Mouse (Mus musculus) G1E (cell line): ENCODE data around the gene Nlrp3. TPM values are rescaled to one million over a fixed set of nuclear protein-coding genes. Genes with fewer than 3 reads are reported as not detected.
A peak's percentile ranks its signal among the peaks of the same experiment; 100 is the strongest.

Source experiments
- ATAC-seq: 2 replicates; pipeline ENCODE4 v1.8.0; 2016; ENCODE audit warnings: mild to moderate bottlenecking; ENCODE audit not compliant: insufficient number of reproducible peaks, poor library complexity, low FRiP score, severe bottlenecking; ENCODE audit errors: extremely low read depth
- DNase-seq: peaks from one replicate; pipeline ENCODE4 v3.0.0; 2012; ENCODE audit warnings: low spot score
- H3K27me3 ChIP-seq: 2 replicates; pipeline ENCODE4 v1.6.1; 2012; ENCODE audit warnings: mild to moderate bottlenecking, low read length, inconsistent platforms; ENCODE audit not compliant: insufficient read depth
- H3K36me3 ChIP-seq: replicated peaks from 2 replicates; pipeline ENCODE3; 2012; ENCODE audit warnings: mild to moderate bottlenecking, inconsistent platforms
- H3K4me1 ChIP-seq: 2 replicates; pipeline ENCODE4 v1.6.1; 2012; ENCODE audit warnings: low read depth, low read length, inconsistent platforms, mixed read lengths; ENCODE audit not compliant: insufficient read depth
- H3K4me3 ChIP-seq: 2 replicates; pipeline ENCODE4 v1.5.1; 2012; ENCODE audit warnings: low read depth, mild to moderate bottlenecking, inconsistent platforms, low read length, moderate library complexity, mixed read lengths
- H3K9me3 ChIP-seq: replicated peaks from 2 replicates; pipeline ENCODE4 v1.6.1; 2012; ENCODE audit warnings: inconsistent platforms
- CTCF ChIP-seq: IDR thresholded peaks from 2 replicates; pipeline ENCODE4 v1.5.1; 2012; ENCODE audit warnings: low read depth, low read length, inconsistent platforms, mixed read lengths
- GATA1 ChIP-seq: IDR thresholded peaks from 2 replicates; pipeline ENCODE4 v1.6.1; 2012; ENCODE audit warnings: borderline replicate concordance, low read length, inconsistent platforms, mixed read lengths
- GATA2 ChIP-seq: IDR thresholded peaks from 2 replicates; pipeline ENCODE4 v1.6.1; 2012; ENCODE audit warnings: low read depth, low read length, inconsistent platforms, borderline replicate concordance
- POLR2AphosphoS5 ChIP-seq: IDR thresholded peaks from 2 replicates; pipeline ENCODE4 v1.6.1; 2012; ENCODE audit warnings: low read depth, low read length, inconsistent platforms; ENCODE audit not compliant: insufficient replicate concordance
- TAL1 ChIP-seq: conservative IDR thresholded peaks from 2 replicates; pipeline ENCODE4 v1.6.1; 2012; ENCODE audit warnings: low read depth, low read length, inconsistent platforms, mixed read lengths
- polyA plus RNA-seq: library from polyadenylated mRNA; stranded (reverse); fragments of >175 nt; gene quantifications from 2 replicates; pipeline ENCODE4 v1.2.3, GENCODE M21; 2012
- total RNA-seq, 2 experiments: library from RNA; stranded (forward) in 1 of 2; stranded (reverse) in 1 of 2; fragments of 200-1000 nt in 1 of 2; fragments of >200 nt in 1 of 2; fragmentation: Nextera tagmentation in 1 of 2; gene quantifications; 2 replicates each; pipeline ENCODE4 v1.2.3; 2014 to 2017

Nlrp3 gene
- total and polyA plus RNA-seq, 3 experiments, result 0.71 TPM; not detected in 2

- H3K27me3 ChIP-seq, result no peaks in the 10 kb centered on the region
- ATAC-seq, result peak; percentile 55
- H3K4me1 ChIP-seq, result peaks cover 39% of the 10 kb centered on the region
- H3K36me3 ChIP-seq, result peaks cover 83% of the 10 kb centered on the region
- H3K9me3 ChIP-seq, result no peaks in the 10 kb centered on the region
- peak; percentile 84 for DNase-seq
- peak overlapping the region; percentile 86 for H3K4me3 ChIP-seq
- no peak for TF ChIP-seq TAL1
- no peak for TF ChIP-seq GATA2
- no peak for TF ChIP-seq POLR2AphosphoS5
- no peak for TF ChIP-seq GATA1
- TF ChIP-seq CTCF, result no peak
These were observed 35.3 kb upstream of the Nlrp3 start for GRCm38 (mm10) chr11:59505839-59506712.

GRCm38 (mm10) chr11:59506713-59507074 lies 34.7 kb upstream of the Nlrp3 start:
- H3K9me3 ChIP-seq, result no peaks in the 10 kb centered on the region
- DNase-seq, result no peak
- TF ChIP-seq GATA2 (no peak), GATA1 (no peak), CTCF (no peak)
- peaks cover 39% of the 10 kb centered on the region for H3K4me1 ChIP-seq
- H3K4me3 ChIP-seq, result peak overlapping the region; percentile 86
- H3K27me3 ChIP-seq, result no peaks in the 10 kb centered on the region
- peaks cover 83% of the 10 kb centered on the region for H3K36me3 ChIP-seq
- ATAC-seq, result no peak

- peaks cover 58% of the 10 kb centered on the region for H3K36me3 ChIP-seq
- no peaks in the 10 kb centered on the region for H3K9me3 ChIP-seq
- H3K4me3 ChIP-seq, result no peak overlapping the region
- peaks cover 5% of the 10 kb centered on the region for H3K27me3 ChIP-seq
- DNase-seq (no peak), ATAC-seq (no peak)
- H3K4me1 ChIP-seq, result peaks cover 14% of the 10 kb centered on the region
- TF ChIP-seq CTCF (no peak), GATA2 (no peak), GATA1 (no peak), TAL1 (no peak), POLR2AphosphoS5 (no peak)
These were observed 29.8 kb upstream of the Nlrp3 start for GRCm38 (mm10) chr11:59511558-59511957.

- H3K4me1 ChIP-seq, result peaks cover 4% of the 10 kb centered on the region; the same call in 1 of the 2 replicates
- ATAC-seq (no peak), DNase-seq (no peak)
- H3K9me3 ChIP-seq, result no peaks in the 10 kb centered on the region
- no peak for TF ChIP-seq GATA1
- no peak for TF ChIP-seq POLR2AphosphoS5
- TF ChIP-seq GATA2, result no peak
- TF ChIP-seq CTCF, result no peak
- no peak for TF ChIP-seq TAL1
- peaks cover 5% of the 10 kb centered on the region for H3K27me3 ChIP-seq
- peaks cover 46% of the 10 kb centered on the region for H3K36me3 ChIP-seq
- no peak overlapping the region for H3K4me3 ChIP-seq
These were observed 28.6 kb upstream of the Nlrp3 start for GRCm38 (mm10) chr11:59512733-59513132.

GRCm38 (mm10) chr11:59513556-59513955 lies 27.8 kb upstream of the Nlrp3 start:
- DNase-seq, result no peak
- no peak for ATAC-seq
- Histone ChIP-seq H3K27me3 (peaks cover 7% of the 10 kb centered on the region), H3K9me3 (no peaks in the 10 kb centered on the region), H3K36me3 (peaks cover 38% of the 10 kb centered on the region), H3K4me1 (no peaks in the 10 kb centered on the region), H3K4me3 (no peak overlapping the region)
- TF ChIP-seq GATA1 (no peak), TAL1 (no peak), POLR2AphosphoS5 (no peak), GATA2 (no peak), CTCF (no peak)

- H3K4me3 ChIP-seq, result no peak overlapping the region
- TF ChIP-seq POLR2AphosphoS5, result no peak
- no peak for TF ChIP-seq GATA1
- TF ChIP-seq CTCF, result no peak
- no peak for TF ChIP-seq TAL1
- H3K4me1 ChIP-seq, result no peaks in the 10 kb centered on the region
- no peak for DNase-seq
- peaks cover 7% of the 10 kb centered on the region for H3K27me3 ChIP-seq
- no peak for ATAC-seq
- H3K36me3 ChIP-seq, result peaks cover 30% of the 10 kb centered on the region
- no peaks in the 10 kb centered on the region for H3K9me3 ChIP-seq
These were observed 27.0 kb upstream of the Nlrp3 start for GRCm38 (mm10) chr11:59514381-59514780.
